Mouse (Mus musculus) thymus, adult 2 months (tissue): ENCODE results near the gene Fgfr2.

Experiments
- CTCF ChIP-seq: fragments of 200-500 bp; IDR thresholded peaks from 2 replicates; pipeline ENCODE4 v1.5.1; 2012; ENCODE audit warnings: mild to moderate bottlenecking, control low read depth, low read length, moderate library complexity, borderline replicate concordance; ENCODE audit not compliant: control insufficient read depth, poor library complexity, insufficient read depth; ENCODE audit errors: extremely low read depth
- POLR2A ChIP-seq: fragments of 200-500 bp; IDR thresholded peaks from 2 replicates; pipeline ENCODE4 v1.6.1; 2012; ENCODE audit warnings: mild to moderate bottlenecking, low read length, control low read depth, moderate library complexity; ENCODE audit not compliant: control insufficient read depth, poor library complexity, insufficient read depth; ENCODE audit errors: extremely low read depth

DNA sequence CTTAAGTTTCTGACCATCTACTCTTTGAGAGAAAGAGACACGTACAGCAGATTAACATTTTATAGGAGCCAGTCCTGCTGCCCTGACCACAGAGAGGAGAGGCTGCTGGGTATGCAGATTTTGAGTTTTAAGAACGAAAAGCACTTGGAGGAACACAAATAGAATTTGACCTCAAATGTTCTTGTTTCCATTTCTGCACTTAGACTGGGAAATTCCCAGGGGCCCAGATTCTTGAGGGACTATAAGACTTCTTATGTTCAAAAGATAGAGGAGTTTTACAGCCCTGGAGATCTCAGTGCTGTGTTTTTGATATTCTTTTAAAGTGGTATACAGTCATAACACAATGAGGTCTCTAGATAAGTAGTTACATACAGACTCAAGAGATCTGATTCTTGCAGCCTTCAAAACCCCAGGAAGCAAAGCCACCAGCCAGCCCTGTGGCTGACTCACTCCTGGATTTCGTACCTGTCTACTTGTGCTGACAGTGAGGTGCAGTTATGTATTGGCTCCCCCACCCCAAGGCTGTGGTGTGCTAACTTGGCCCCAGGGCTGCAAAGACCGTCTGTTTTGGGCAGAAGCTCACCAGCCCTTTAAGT is 358.2 kb downstream of the Fgfr2 start:
- TF ChIP-seq POLR2A = no peak
- TF ChIP-seq CTCF = no peak
